Mouse (Mus musculus): ENCODE measurements around the gene Fam228b. TPM values are rescaled to one million over a fixed set of nuclear protein-coding genes. Genes with fewer than 3 reads are reported as not detected.

Fam228b gene
- polyA plus RNA-seq, 1 experiment from 2014 or later = 6.1 TPM

- Histone ChIP-seq H3K9me3 (no peaks in the 10 kb centered on the region), H3K27me3 (replicated peaks) (no peaks in the 10 kb centered on the region), H3K36me3 (replicated peaks) (no peaks in the 10 kb centered on the region), H3K9ac (no peak overlapping the region), H3K27ac (no peak overlapping the region), H3K4me3 (no peak overlapping the region), H3K4me2 (no peak overlapping the region), H3K4me1 (no peaks in the 10 kb centered on the region)
- WGBS = 62% methylated on average over 4 of the region's 4 CpGs
- ATAC-seq (replicated peaks) = no peak
Observed at GRCm38 (mm10) chr12:4732332-4732731, 36.7 kb downstream of the Fam228b start.

- H3K27me3 ChIP-seq (replicated peaks) = no peaks in the 10 kb centered on the region
- ATAC-seq (replicated peaks) = no peak
- 76% methylated on average over 4 of the region's 4 CpGs for WGBS
- no peaks in the 10 kb centered on the region for H3K36me3 ChIP-seq (replicated peaks)
- no peak overlapping the region for H3K4me2 ChIP-seq
- H3K4me3 ChIP-seq = no peak overlapping the region
- H3K4me1 ChIP-seq = no peaks in the 10 kb centered on the region
- no peak overlapping the region for H3K9ac ChIP-seq
- no peak overlapping the region for H3K27ac ChIP-seq
- H3K9me3 ChIP-seq = no peaks in the 10 kb centered on the region
Observed at GRCm38 (mm10) chr12:4731629-4732028, 37.4 kb downstream of the Fam228b start.

- ATAC-seq (replicated peaks) = no peak
- Histone ChIP-seq H3K4me1 (no peaks in the 10 kb centered on the region), H3K4me2 (no peak overlapping the region), H3K27me3 (replicated peaks) (no peaks in the 10 kb centered on the region), H3K9me3 (no peaks in the 10 kb centered on the region), H3K27ac (no peak overlapping the region), H3K9ac (no peak overlapping the region), H3K36me3 (replicated peaks) (no peaks in the 10 kb centered on the region), H3K4me3 (no peak overlapping the region)
- 90% methylated on average over 3 of the region's 3 CpGs for WGBS
Observed at GRCm38 (mm10) chr12:4729165-4729564, 39.9 kb downstream of the Fam228b start.

DNA sequence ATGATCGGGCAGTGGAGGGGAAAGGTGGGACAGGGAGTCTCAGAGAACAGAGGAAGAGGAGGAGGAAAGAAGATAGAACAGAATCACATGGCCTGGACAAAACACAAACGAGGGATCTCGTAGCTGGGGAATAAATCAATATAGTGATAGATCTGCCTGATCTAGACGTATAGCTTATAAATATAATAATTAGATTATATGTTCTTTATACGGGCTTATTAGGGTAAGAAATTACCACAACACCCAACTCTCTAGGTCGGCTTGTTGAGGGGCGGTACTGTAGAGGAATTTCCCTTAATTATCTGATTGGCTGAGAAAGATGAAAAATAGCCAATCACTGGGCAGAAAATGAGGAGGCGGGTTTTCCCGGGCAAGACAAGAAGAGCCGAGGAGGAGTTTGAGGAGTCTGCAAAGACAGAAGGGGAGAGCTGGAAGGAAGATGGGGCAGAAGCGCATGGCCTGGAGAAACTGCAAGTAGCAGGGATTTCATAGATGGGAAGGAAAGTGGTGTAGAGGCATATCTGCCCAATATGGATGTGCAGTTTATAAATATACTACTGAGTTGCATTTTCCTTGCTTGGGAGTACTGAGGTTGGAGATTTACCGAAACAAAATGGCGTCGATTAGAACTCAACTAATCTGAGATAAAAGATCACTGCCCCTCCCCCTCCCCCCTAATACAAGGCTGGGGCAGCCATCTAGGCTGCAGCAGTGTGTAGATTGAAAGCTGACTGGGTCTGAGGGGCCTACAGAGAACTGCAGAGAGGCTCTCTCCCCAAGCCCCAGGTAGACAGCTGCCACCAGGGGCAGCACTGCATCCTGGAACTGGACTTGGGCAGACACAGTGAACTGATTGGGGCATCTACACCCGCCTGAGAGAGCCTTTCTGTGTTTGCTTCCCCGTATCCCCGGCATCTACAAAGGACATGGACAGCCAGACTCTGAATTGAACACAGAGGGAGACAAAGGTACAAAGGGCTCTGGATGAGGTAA lies 49.0 kb downstream of the Fam228b start:
- no peak for ATAC-seq (replicated peaks)
- Histone ChIP-seq H3K27me3 (replicated peaks) (no peaks in the 10 kb centered on the region), H3K36me3 (replicated peaks) (no peaks in the 10 kb centered on the region), H3K4me2 (no peak overlapping the region), H3K27ac (no peak overlapping the region), H3K9me3 (no peaks in the 10 kb centered on the region), H3K4me1 (no peaks in the 10 kb centered on the region), H3K4me3 (no peak overlapping the region), H3K9ac (no peak overlapping the region)
- 75% methylated on average over 17 of the region's 17 CpGs for WGBS

- no peak overlapping the region for H3K9ac ChIP-seq
- H3K4me2 ChIP-seq = no peak overlapping the region
- H3K27ac ChIP-seq = no peak overlapping the region
- ATAC-seq (replicated peaks) = no peak
- H3K4me3 ChIP-seq = no peak overlapping the region
- WGBS = 85% methylated on average over 13 of the region's 13 CpGs
- no peaks in the 10 kb centered on the region for H3K4me1 ChIP-seq
- no peaks in the 10 kb centered on the region for H3K27me3 ChIP-seq (replicated peaks)
- H3K9me3 ChIP-seq = no peaks in the 10 kb centered on the region
- H3K36me3 ChIP-seq (replicated peaks) = no peaks in the 10 kb centered on the region
Observed at GRCm38 (mm10) chr12:4719066-4719761, 49.9 kb downstream of the Fam228b start.

GRCm38 (mm10) chr12:4717417-4717816 lies 51.6 kb downstream of the Fam228b start:
- Histone ChIP-seq H3K27ac (no peak overlapping the region), H3K9ac (no peak overlapping the region), H3K4me1 (no peaks in the 10 kb centered on the region), H3K4me2 (no peak overlapping the region), H3K36me3 (replicated peaks) (0 out of 2 replicates have a peak, but pooled peaks cover 4% of the 10 kb centered on the region), H3K27me3 (replicated peaks) (no peaks in the 10 kb centered on the region), H3K9me3 (no peaks in the 10 kb centered on the region), H3K4me3 (no peak overlapping the region)
- peak; percentile 77 for ATAC-seq (replicated peaks)
- 5% methylated on average over 7 of the region's 7 CpGs for WGBS

GRCm38 (mm10) chr12:4715606-4716005 lies 53.5 kb downstream of the Fam228b start:
- Histone ChIP-seq H3K9ac (no peak overlapping the region), H3K4me2 (no peak overlapping the region), H3K4me1 (no peaks in the 10 kb centered on the region), H3K9me3 (no peaks in the 10 kb centered on the region), H3K4me3 (no peak overlapping the region), H3K27me3 (replicated peaks) (no peaks in the 10 kb centered on the region), H3K27ac (no peak overlapping the region), H3K36me3 (replicated peaks) (peaks cover 9% of the 10 kb centered on the region; the same call in 1 of the 2 replicates)
- ATAC-seq (replicated peaks) = no peak
- WGBS = 90% methylated on average over 10 of the region's 10 CpGs

DNA sequence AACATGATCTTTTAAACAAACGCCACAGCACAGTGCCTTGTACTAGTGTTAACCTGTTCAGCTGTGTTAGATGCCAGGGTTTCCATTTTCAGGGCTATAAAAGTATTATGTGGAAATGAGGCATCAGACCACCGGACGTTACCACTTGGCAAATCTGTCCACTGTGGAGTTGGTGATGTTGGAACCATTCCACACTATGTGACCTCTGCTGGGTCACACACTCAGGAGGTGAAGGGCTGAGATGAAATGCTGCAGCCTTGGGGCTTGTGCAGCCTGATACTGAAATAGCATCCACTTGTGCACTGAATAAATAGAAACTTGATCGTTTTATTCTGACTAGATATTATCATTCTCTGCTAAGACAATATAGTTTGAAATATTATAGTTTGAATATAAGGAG lies 55.7 kb downstream of the Fam228b start:
- Histone ChIP-seq H3K27me3 (replicated peaks) (no peaks in the 10 kb centered on the region), H3K9ac (no peak overlapping the region), H3K4me3 (no peak overlapping the region), H3K4me1 (no peaks in the 10 kb centered on the region), H3K36me3 (replicated peaks) (peaks cover 9% of the 10 kb centered on the region; the same call in 1 of the 2 replicates), H3K9me3 (no peaks in the 10 kb centered on the region), H3K27ac (no peak overlapping the region), H3K4me2 (no peak overlapping the region)
- WGBS = 86% methylated on average over 4 of the region's 4 CpGs
- ATAC-seq (replicated peaks) = no peak

GRCm38 (mm10) chr12:4709926-4710325 lies 59.1 kb downstream of the Fam228b start:
- WGBS = 77% methylated on average over 7 of the region's 7 CpGs
- no peak overlapping the region for H3K4me3 ChIP-seq
- H3K4me1 ChIP-seq = no peaks in the 10 kb centered on the region
- no peak for ATAC-seq (replicated peaks)
- no peaks in the 10 kb centered on the region for H3K9me3 ChIP-seq
- H3K27me3 ChIP-seq (replicated peaks) = no peaks in the 10 kb centered on the region
- no peak overlapping the region for H3K9ac ChIP-seq
- H3K4me2 ChIP-seq = no peak overlapping the region
- H3K27ac ChIP-seq = no peak overlapping the region
- peaks cover 9% of the 10 kb centered on the region; the same call in 1 of the 2 replicates for H3K36me3 ChIP-seq (replicated peaks)

GRCm38 (mm10) chr12:4708881-4709604 lies 60.0 kb downstream of the Fam228b start:
- Histone ChIP-seq H3K9ac (no peak overlapping the region), H3K4me3 (no peak overlapping the region), H3K9me3 (no peaks in the 10 kb centered on the region), H3K27me3 (replicated peaks) (no peaks in the 10 kb centered on the region), H3K27ac (no peak overlapping the region), H3K36me3 (replicated peaks) (peaks cover 9% of the 10 kb centered on the region; the same call in 1 of the 2 replicates), H3K4me2 (no peak overlapping the region), H3K4me1 (no peaks in the 10 kb centered on the region)
- WGBS = 67% methylated on average over 8 of the region's 8 CpGs
- peak; percentile 37; the same call in 1 of the 2 replicates for ATAC-seq (replicated peaks)

- no peaks in the 10 kb centered on the region for H3K9me3 ChIP-seq
- H3K36me3 ChIP-seq (replicated peaks) = peaks cover 9% of the 10 kb centered on the region; the same call in 1 of the 2 replicates
- no peak overlapping the region for H3K27ac ChIP-seq
- no peaks in the 10 kb centered on the region for H3K4me1 ChIP-seq
- ATAC-seq (replicated peaks) = no peak
- 90% methylated on average over 4 of the region's 4 CpGs for WGBS
- H3K27me3 ChIP-seq (replicated peaks) = no peaks in the 10 kb centered on the region
- no peak overlapping the region for H3K4me3 ChIP-seq
- H3K4me2 ChIP-seq = no peak overlapping the region
- H3K9ac ChIP-seq = no peak overlapping the region
Observed at GRCm38 (mm10) chr12:4708296-4708695, 60.8 kb downstream of the Fam228b start.

GRCm38 (mm10) chr12:4707488-4708017 lies 61.5 kb downstream of the Fam228b start:
- 92% methylated on average over 14 of the region's 14 CpGs for WGBS

More at GRCm38 (mm10) chr12:4707488-4708017, 61.5 kb downstream of the Fam228b start:
- H3K27ac ChIP-seq = no peak overlapping the region
- no peaks in the 10 kb centered on the region for H3K27me3 ChIP-seq (replicated peaks)
- H3K36me3 ChIP-seq (replicated peaks) = peaks cover 7% of the 10 kb centered on the region; the same call in 1 of the 2 replicates
- no peaks in the 10 kb centered on the region for H3K9me3 ChIP-seq
- no peak for ATAC-seq (replicated peaks)
- H3K4me2 ChIP-seq = no peak overlapping the region
- no peaks in the 10 kb centered on the region for H3K4me1 ChIP-seq
- H3K4me3 ChIP-seq = no peak overlapping the region
- H3K9ac ChIP-seq = no peak overlapping the region
